Mouse (Mus musculus) testis, adult 2 months (tissue): ENCODE data around the gene Rasa2.

Experiments used
- CTCF ChIP-seq: fragments of 200-500 bp; IDR thresholded peaks from 2 replicates; pipeline ENCODE4 v1.5.1; 2012; ENCODE audit warnings: low read depth, mild to moderate bottlenecking, inconsistent platforms, low read length, moderate library complexity; ENCODE audit not compliant: control insufficient read depth, insufficient read depth, insufficient replicate concordance
- POLR2A ChIP-seq: fragments of 200-500 bp; IDR thresholded peaks from 2 replicates; pipeline ENCODE4 v1.6.1; 2012; ENCODE audit warnings: low read depth, mild to moderate bottlenecking, inconsistent platforms, low read length, moderate library complexity; ENCODE audit not compliant: control insufficient read depth

- TF ChIP-seq POLR2A (no peak), CTCF (no peak)
These were observed 29.3 kb upstream of the Rasa2 start for GRCm38 (mm10) chr9:96660510-96661244.
